Mouse (Mus musculus): ENCODE measurements around the gene Ate1. TPM values are rescaled to one million over a fixed set of nuclear protein-coding genes. Genes with fewer than 3 reads are reported as not detected.
"Not testable (repeated sequence)": the region's sequence is repeated elsewhere in the genome, so short reads cannot be mapped to it uniquely, and the experiment has no call there.

The Ate1 gene
- polyA plus RNA-seq, 1 experiment from 2014 or later, result 49.3 TPM

GRCm38 (mm10) chr7:130535174-130535573 lies 15.0 kb upstream of the Ate1 start:
- Histone ChIP-seq H3K9me3 (replicated peaks; ENCODE audit: control insufficient read depth, low read length) (no peaks in the 10 kb centered on the region), H3K4me2 (ENCODE audit: low read depth, low read length) (no peak overlapping the region), H3K36me3 (ENCODE audit: control insufficient read depth, insufficient read depth) (peaks cover 52% of the 10 kb centered on the region), H3K27ac (ENCODE audit: low read length) (no peak overlapping the region), H3K4me3 (ENCODE audit: low read length) (no peak overlapping the region), H3K9ac (ENCODE audit: low read length) (no peak overlapping the region), H3K4me1 (ENCODE audit: control insufficient read depth, insufficient read depth, low read length) (0 out of 2 replicates have a peak, but pooled peaks cover 5% of the 10 kb centered on the region), H3K27me3 (ENCODE audit: control insufficient read depth, insufficient read depth, low read length) (no peaks in the 10 kb centered on the region)
- WGBS, result 85% methylated on average over 4 of the region's 4 CpGs
- ATAC-seq (replicated peaks; ENCODE audit: extremely low read depth, insufficient read depth, low FRiP score), result no peak

DNA sequence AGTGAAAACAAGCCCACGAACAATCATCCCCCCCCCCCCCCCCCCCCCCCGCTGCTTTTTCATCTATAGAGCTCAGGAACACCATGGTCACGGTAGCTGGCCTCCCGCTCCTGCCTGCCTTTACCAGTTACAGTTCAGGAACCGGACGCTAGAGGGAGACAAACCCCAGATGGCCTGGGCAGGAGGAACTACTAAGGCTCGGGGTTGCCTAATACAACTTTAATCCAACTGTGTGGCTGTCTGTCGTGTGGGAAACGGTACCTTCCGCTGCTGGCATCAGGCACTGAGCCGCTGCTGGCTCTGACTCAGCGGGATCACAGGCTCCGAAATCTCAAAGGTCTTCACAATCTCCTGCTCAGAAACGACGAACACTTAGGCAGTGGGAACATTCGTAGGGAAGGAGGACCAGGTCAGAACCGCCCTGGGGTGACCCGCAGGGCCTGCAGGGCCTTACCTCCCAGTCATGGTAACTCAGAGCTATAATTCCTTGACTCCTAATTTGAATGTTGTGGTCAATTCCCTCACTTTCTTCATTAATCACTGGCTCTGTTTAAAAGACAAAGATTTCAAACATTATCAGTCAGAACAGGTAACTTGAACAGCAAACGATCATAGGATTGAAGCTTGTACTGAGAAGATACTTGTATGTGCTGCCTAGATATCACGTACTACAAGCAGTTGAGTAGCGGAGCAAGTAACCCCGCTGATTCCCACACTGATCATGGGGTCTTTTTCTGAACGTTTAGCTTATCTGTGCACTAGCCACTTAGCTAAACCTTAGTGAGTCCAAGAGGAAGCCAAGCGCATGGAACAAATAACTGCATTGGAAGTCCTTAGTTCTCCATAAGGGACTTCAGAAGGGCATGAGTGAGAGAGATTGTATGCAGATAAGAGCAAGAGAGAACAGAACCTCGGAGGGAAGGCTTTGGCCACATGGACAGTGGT lies 13.4 kb upstream of the Ate1 start:
- H3K4me2 ChIP-seq (ENCODE audit: low read depth, low read length), result no peak overlapping the region
- H3K9ac ChIP-seq (ENCODE audit: low read length), result 0 out of 2 replicates have a peak overlapping the region, but pooled peaks have one; percentile 2
- H3K27ac ChIP-seq (ENCODE audit: low read length), result peak overlapping the region; percentile 45

DNA sequence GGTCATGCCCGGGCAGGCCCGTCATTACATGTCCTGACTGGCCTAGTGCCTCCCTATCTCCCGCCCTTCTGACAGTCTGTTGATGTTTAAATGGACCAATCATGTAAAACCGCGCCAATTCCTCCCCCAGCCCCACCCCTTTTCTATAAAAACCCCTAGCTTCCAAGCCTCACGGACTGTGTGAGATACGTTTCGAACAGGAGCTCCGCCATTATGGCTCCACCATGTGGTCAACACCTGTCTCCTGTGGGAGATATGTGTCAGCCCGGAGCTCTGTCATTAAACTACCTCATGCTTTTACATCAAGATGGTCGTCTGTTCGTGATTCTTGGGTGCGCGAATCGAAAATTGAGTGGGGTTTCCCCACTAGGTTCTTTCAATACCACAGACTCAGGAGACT lies 11.0 kb upstream of the Ate1 start:
- peaks cover 29% of the 10 kb centered on the region for H3K36me3 ChIP-seq (ENCODE audit: control insufficient read depth, insufficient read depth)

More for the DNA sequence above, 13.4 kb upstream of the Ate1 start:
- peak; percentile 86 for ATAC-seq (replicated peaks; ENCODE audit: extremely low read depth, insufficient read depth, low FRiP score)
- Histone ChIP-seq H3K36me3 (ENCODE audit: control insufficient read depth, insufficient read depth) (peaks cover 46% of the 10 kb centered on the region), H3K4me3 (ENCODE audit: low read length) (no peak overlapping the region), H3K4me1 (ENCODE audit: control insufficient read depth, insufficient read depth, low read length) (0 out of 2 replicates have a peak, but pooled peaks cover 5% of the 10 kb centered on the region), H3K9me3 (replicated peaks; ENCODE audit: control insufficient read depth, low read length) (no peaks in the 10 kb centered on the region), H3K27me3 (ENCODE audit: control insufficient read depth, insufficient read depth, low read length) (no peaks in the 10 kb centered on the region)
- 40% methylated on average over 23 of the region's 25 CpGs for WGBS

GRCm38 (mm10) chr7:130527306-130527705 lies 7.1 kb upstream of the Ate1 start:
- Histone ChIP-seq H3K9ac (ENCODE audit: low read length) (no peak overlapping the region), H3K4me1 (ENCODE audit: control insufficient read depth, insufficient read depth, low read length) (peaks cover 4% of the 10 kb centered on the region; the same call in 1 of the 2 replicates), H3K9me3 (replicated peaks; ENCODE audit: control insufficient read depth, low read length) (no peaks in the 10 kb centered on the region), H3K27ac (ENCODE audit: low read length) (no peak overlapping the region), H3K4me2 (ENCODE audit: low read depth, low read length) (no peak overlapping the region), H3K27me3 (ENCODE audit: control insufficient read depth, insufficient read depth, low read length) (no peaks in the 10 kb centered on the region), H3K4me3 (ENCODE audit: low read length) (no peak overlapping the region), H3K36me3 (ENCODE audit: control insufficient read depth, insufficient read depth) (peaks cover 15% of the 10 kb centered on the region)
- ATAC-seq (replicated peaks; ENCODE audit: extremely low read depth, insufficient read depth, low FRiP score), result no peak
- WGBS, result 53% methylated on average over 9 of the region's 9 CpGs

More for the DNA sequence above, 11.0 kb upstream of the Ate1 start:
- not testable (repeated sequence) for H3K4me1 ChIP-seq (ENCODE audit: control insufficient read depth, insufficient read depth, low read length); H3K9me3 ChIP-seq (replicated peaks; ENCODE audit: control insufficient read depth, low read length); ATAC-seq (replicated peaks; ENCODE audit: extremely low read depth, insufficient read depth, low FRiP score); H3K4me2 ChIP-seq (ENCODE audit: low read depth, low read length); H3K9ac ChIP-seq (ENCODE audit: low read length); H3K4me3 ChIP-seq (ENCODE audit: low read length); H3K27me3 ChIP-seq (ENCODE audit: control insufficient read depth, insufficient read depth, low read length); H3K27ac ChIP-seq (ENCODE audit: low read length)
- 92% methylated on average over 14 of the region's 15 CpGs for WGBS

- Histone ChIP-seq H3K27ac (ENCODE audit: low read length) (no peak overlapping the region), H3K36me3 (ENCODE audit: control insufficient read depth, insufficient read depth) (no peaks in the 10 kb centered on the region; the same call in 1 of the 2 replicates), H3K27me3 (ENCODE audit: control insufficient read depth, insufficient read depth, low read length) (no peaks in the 10 kb centered on the region), H3K9ac (ENCODE audit: low read length) (no peak overlapping the region), H3K4me2 (ENCODE audit: low read depth, low read length) (no peak overlapping the region), H3K4me3 (ENCODE audit: low read length) (no peak overlapping the region), H3K4me1 (ENCODE audit: control insufficient read depth, insufficient read depth, low read length) (peaks cover 11% of the 10 kb centered on the region), H3K9me3 (replicated peaks; ENCODE audit: control insufficient read depth, low read length) (no peaks in the 10 kb centered on the region)
- ATAC-seq (replicated peaks; ENCODE audit: extremely low read depth, insufficient read depth, low FRiP score), result no peak
- WGBS, result 90% methylated on average over 8 of the region's 8 CpGs
Measured at GRCm38 (mm10) chr7:130523451-130523850, 3.3 kb upstream of the Ate1 start.

DNA sequence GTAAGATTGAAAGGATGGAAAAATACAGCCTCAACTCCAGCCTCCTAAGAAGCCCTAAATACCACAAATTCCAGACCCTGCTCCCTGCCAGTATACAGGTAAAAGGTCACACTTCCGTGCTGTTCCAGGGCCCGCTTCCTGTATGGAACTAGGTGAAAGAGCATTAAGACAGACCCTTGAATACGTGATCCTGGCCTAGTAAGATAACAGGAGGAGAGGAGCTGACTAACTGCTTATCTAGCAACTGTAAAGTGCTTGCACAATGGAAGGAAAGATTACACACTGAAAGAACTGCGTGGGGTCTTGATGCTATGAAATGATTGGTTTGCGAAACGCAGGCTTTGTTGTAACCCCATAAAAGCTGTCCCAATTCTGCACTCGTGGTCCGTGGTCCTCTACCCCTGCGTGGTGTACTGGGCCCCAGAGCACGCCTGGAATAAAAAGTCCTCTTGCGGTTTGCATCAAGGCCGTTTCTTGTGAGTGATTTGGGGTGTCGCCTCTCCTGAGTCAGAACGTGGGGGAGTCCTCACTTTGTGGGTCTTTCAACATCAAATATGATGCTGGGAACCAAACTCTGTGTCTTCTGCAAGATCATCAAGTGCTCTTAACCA lies 748 bp upstream of the Ate1 start:
- 73% methylated on average over 14 of the region's 14 CpGs for WGBS
- no peak overlapping the region for H3K9ac ChIP-seq (ENCODE audit: low read length)
- peaks cover 14% of the 10 kb centered on the region for H3K4me1 ChIP-seq (ENCODE audit: control insufficient read depth, insufficient read depth, low read length)
- no peaks in the 10 kb centered on the region for H3K27me3 ChIP-seq (ENCODE audit: control insufficient read depth, insufficient read depth, low read length)
- peak overlapping the region; percentile 27; the same call in 1 of the 2 replicates for H3K27ac ChIP-seq (ENCODE audit: low read length)
- no peak overlapping the region for H3K4me3 ChIP-seq (ENCODE audit: low read length)
- no peak overlapping the region for H3K4me2 ChIP-seq (ENCODE audit: low read depth, low read length)
- no peaks in the 10 kb centered on the region for H3K36me3 ChIP-seq (ENCODE audit: control insufficient read depth, insufficient read depth)
- H3K9me3 ChIP-seq (replicated peaks; ENCODE audit: control insufficient read depth, low read length), result no peaks in the 10 kb centered on the region
- ATAC-seq (replicated peaks; ENCODE audit: extremely low read depth, insufficient read depth, low FRiP score), result no peak

DNA sequence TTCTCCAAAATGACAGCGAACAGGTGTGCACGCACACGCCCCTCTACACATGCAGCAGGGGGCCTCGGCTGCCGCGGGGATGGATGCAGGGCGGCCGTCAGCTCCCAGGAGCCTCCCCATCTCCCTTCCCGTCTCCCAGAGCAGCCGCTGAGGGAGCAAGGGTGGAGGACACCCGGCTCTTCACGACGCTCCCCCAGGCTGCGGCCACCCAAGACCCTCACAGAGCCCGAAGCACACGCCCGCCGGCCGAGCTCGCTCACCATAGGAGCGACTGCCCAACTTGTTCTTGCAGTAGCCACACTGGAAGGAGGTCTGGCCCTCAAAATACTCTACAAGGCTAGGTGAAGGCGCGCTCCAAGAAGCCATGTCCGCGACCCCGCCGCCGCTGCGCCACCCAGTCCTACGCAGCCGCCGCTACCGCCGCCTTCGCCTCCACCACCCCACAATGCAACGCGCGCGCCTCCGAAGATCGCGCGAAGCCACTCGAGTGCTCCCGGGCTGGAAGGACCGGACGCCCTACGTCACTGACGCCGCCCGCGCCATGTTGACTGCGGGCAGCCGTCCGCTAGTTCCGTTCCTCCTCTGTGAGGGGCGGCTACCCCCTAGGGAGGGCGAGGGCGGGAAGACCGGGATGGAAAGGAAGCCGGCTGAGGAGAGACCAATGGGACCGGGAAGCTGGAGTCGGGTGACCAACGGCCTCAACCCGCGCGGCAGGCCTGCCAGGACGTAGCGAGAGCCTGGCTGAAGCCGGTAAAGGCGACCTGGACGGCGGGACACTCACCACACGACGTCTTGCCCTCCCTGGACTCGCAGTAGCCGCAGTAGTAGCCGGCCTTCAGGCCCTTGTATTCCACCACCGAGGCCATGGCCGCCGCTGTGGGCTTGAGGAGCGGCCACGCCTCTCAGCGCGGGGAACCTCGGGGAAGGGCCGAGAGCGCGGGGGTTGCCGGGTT lies 797 bp downstream of the Ate1 start:
- H3K27ac ChIP-seq (ENCODE audit: low read length), result peak overlapping the region; percentile 99
- H3K9ac ChIP-seq (ENCODE audit: low read length), result peak overlapping the region; percentile 98
- ATAC-seq (replicated peaks; ENCODE audit: extremely low read depth, insufficient read depth, low FRiP score), result peak; percentile 98
- peak overlapping the region; percentile 88 for H3K4me2 ChIP-seq (ENCODE audit: low read depth, low read length)
- peak overlapping the region; percentile 80 for H3K4me3 ChIP-seq (ENCODE audit: low read length)
- H3K36me3 ChIP-seq (ENCODE audit: control insufficient read depth, insufficient read depth), result no peaks in the 10 kb centered on the region; the same call in 1 of the 2 replicates
- WGBS, result under 1% methylated on average over 90 of the region's 90 CpGs
- H3K4me1 ChIP-seq (ENCODE audit: control insufficient read depth, insufficient read depth, low read length), result peaks cover 14% of the 10 kb centered on the region
- H3K9me3 ChIP-seq (replicated peaks; ENCODE audit: control insufficient read depth, low read length), result no peaks in the 10 kb centered on the region
- no peaks in the 10 kb centered on the region for H3K27me3 ChIP-seq (ENCODE audit: control insufficient read depth, insufficient read depth, low read length)

GRCm38 (mm10) chr7:130518213-130519095 lies 1.7 kb downstream of the Ate1 start:
- peaks cover 14% of the 10 kb centered on the region for H3K4me1 ChIP-seq (ENCODE audit: control insufficient read depth, insufficient read depth, low read length)
- ATAC-seq (replicated peaks; ENCODE audit: extremely low read depth, insufficient read depth, low FRiP score), result no peak
- peak overlapping the region; percentile 80 for H3K4me3 ChIP-seq (ENCODE audit: low read length)
- H3K36me3 ChIP-seq (ENCODE audit: control insufficient read depth, insufficient read depth), result no peaks in the 10 kb centered on the region; the same call in 1 of the 2 replicates
- 32% methylated on average over 26 of the region's 26 CpGs for WGBS
- no peaks in the 10 kb centered on the region for H3K9me3 ChIP-seq (replicated peaks; ENCODE audit: control insufficient read depth, low read length)
- H3K27ac ChIP-seq (ENCODE audit: low read length), result peak overlapping the region; percentile 99
- no peaks in the 10 kb centered on the region for H3K27me3 ChIP-seq (ENCODE audit: control insufficient read depth, insufficient read depth, low read length)
- H3K9ac ChIP-seq (ENCODE audit: low read length), result peak overlapping the region; percentile 97
- H3K4me2 ChIP-seq (ENCODE audit: low read depth, low read length), result peak overlapping the region; percentile 88

Data from heart, embryonic 16.5 days (tissue).